ENCODE assay signal across 8 mouse cellular contexts in genomic region chr3:87616957-87617810, GRCm38 (mm10). TPM values are rescaled to one million over a fixed set of nuclear protein-coding genes. Genes with fewer than 3 reads are reported as not detected.
A peak's percentile ranks its signal among the peaks of the same experiment; 100 is the strongest.
DNase-seq lines count a peak whose midpoint lies in the region; ATAC-seq and TF ChIP-seq lines count a peak whose summit lies in the region.

TSS of gene Arhgef11 (plus strand) at chr3:87617559.

- H3K9ac ChIP-seq in forebrain, postnatal 0 days = peak within 1 kb of the TSS; percentile 90
- H3K9ac ChIP-seq in lung, embryonic 15.5 days = peak within 1 kb of the TSS; percentile 84

- peak within 1 kb of the TSS; percentile 85 for H3K4me3 ChIP-seq in G1E (ENCODE audit: low read depth, low read length)
- H3K4me3 ChIP-seq in forebrain, postnatal 0 days (ENCODE audit: low read depth, low read length) = peak within 1 kb of the TSS; percentile 88
- peak within 1 kb of the TSS; percentile 81 for H3K4me3 ChIP-seq in lung, embryonic 15.5 days

- no peak for TF ChIP-seq CTCF in G1E (IDR thresholded peaks at IDR 0.05; ENCODE audit: low read depth, low read length)
- no peak for TF ChIP-seq CTCF in forebrain, postnatal 0 days (IDR thresholded peaks at IDR 0.05; ENCODE audit: low read depth)

- intact Hi-C loops in heart, postnatal 36 days (cut with DNase I) = loop anchor here (5.0 kb wide), 1 partner anchor 95 kb away; no protein-coding TSS in a partner anchor

- peak; percentile 87 for DNase-seq in G1E (ENCODE audit: low spot score)
- peak; percentile 80 to 88 for DNase-seq in cerebellum, adult 18-20 months
- DNase-seq in forebrain, postnatal 0 days = peak; percentile 80
- peak; percentile 79 to 87 for DNase-seq in heart, postnatal 36 days
- peak; percentile 28 to 57 for DNase-seq in layer of hippocampus, adult 8-10 months (ENCODE audit: low spot score in 2 of 2)
- peak; percentile 82 for DNase-seq in ovary, adult 18-20 months (ENCODE audit: low spot score)
- DNase-seq in thymus, postnatal 0 days (ENCODE audit: low spot score) = peak; percentile 68

- 4% methylated on average over 81 of the region's 101 CpGs for WGBS in forebrain, postnatal 0 days
- WGBS in lung, embryonic 15.5 days = 1% methylated on average over 66 of the region's 101 CpGs

- H3K27me3 ChIP-seq in G1E (ENCODE audit: insufficient read depth, low read length) = peaks cover 28% of the 10 kb centered on the region
- no peaks in the 10 kb centered on the region for H3K27me3 ChIP-seq in forebrain, postnatal 0 days (ENCODE audit: insufficient read depth, low read length)
- no peaks in the 10 kb centered on the region for H3K27me3 ChIP-seq in lung, embryonic 15.5 days

- peaks cover 36% of the 10 kb centered on the region for H3K4me1 ChIP-seq in G1E (ENCODE audit: insufficient read depth, low read depth, low read length)
- peaks cover 20% of the 10 kb centered on the region; the same call in 1 of the 2 replicates for H3K4me1 ChIP-seq in forebrain, postnatal 0 days (ENCODE audit: insufficient read depth)
- H3K4me1 ChIP-seq in lung, embryonic 15.5 days = peaks cover 41% of the 10 kb centered on the region

- peak within 1 kb of the TSS; percentile 95 for H3K4me2 ChIP-seq in forebrain, postnatal 0 days (ENCODE audit: low read depth)
- peak within 1 kb of the TSS; percentile 80 for H3K4me2 ChIP-seq in lung, embryonic 15.5 days

- peaks cover 5% of the 10 kb centered on the region for H3K36me3 ChIP-seq in G1E (replicated peaks)
- no peaks in the 10 kb centered on the region for H3K36me3 ChIP-seq in forebrain, postnatal 0 days (ENCODE audit: insufficient read depth)
- no peaks in the 10 kb centered on the region for H3K36me3 ChIP-seq in lung, embryonic 15.5 days

- ATAC-seq in G1E (ENCODE audit: extremely low read depth, insufficient number of reproducible peaks, low FRiP score, poor library complexity, severe bottlenecking) = peak; percentile 40; the same call in 1 of the 2 replicates
- ATAC-seq in forebrain, postnatal 0 days = peak; percentile 91
- peak; percentile 95 for ATAC-seq in lung, embryonic 15.5 days (ENCODE audit: borderline replicate concordance, extremely low read depth, low FRiP score, low TSS enrichment)

- peak within 1 kb of the TSS; percentile 90 for H3K27ac ChIP-seq in forebrain, postnatal 0 days (ENCODE audit: low read depth, low read length)
- H3K27ac ChIP-seq in lung, embryonic 15.5 days = peak within 1 kb of the TSS; percentile 91

- no peaks in the 10 kb centered on the region for H3K9me3 ChIP-seq in G1E (replicated peaks)
- no peaks in the 10 kb centered on the region for H3K9me3 ChIP-seq in forebrain, postnatal 0 days (ENCODE audit: low read length)
- no peaks in the 10 kb centered on the region for H3K9me3 ChIP-seq in lung, embryonic 15.5 days

RNA-seq across cellular contexts. Expression of gene Arhgef11, which starts in this region (rescaled TPM):
- total RNA-seq in G1E (2014; fragmentation: Nextera tagmentation) = 11.4 and 14.4 TPM in 2 replicates
- 9.4 and 14.5 TPM in 2 replicates for total RNA-seq in G1E (2017)
- 3.2 and 5.1 TPM in 2 replicates for polyA plus RNA-seq in G1E (2012)
- 48.2 and 52.6 TPM in 2 replicates for total RNA-seq in forebrain, postnatal 0 days (2014; rRNA removed)
- 6.9 and 10.7 TPM in 2 replicates for polyA plus RNA-seq in forebrain, postnatal 0 days (2015; fragmentation: Nextera tagmentation; extraction: Ambion mirVana)
- 10 to 100 TPM; 20.4 TPM for total RNA-seq in heart, postnatal 36 days (2021)
- 10 to 100 TPM; 55.1 to 68.0 (median 58.4) TPM for total RNA-seq in layer of hippocampus, adult 8-10 months (2022)
- 18.0 TPM in 2 replicates for polyA plus RNA-seq in lung, embryonic 15.5 days (2015; fragmentation: Nextera tagmentation; extraction: Ambion mirVana)
- 4.0 and 4.8 TPM in 2 replicates for polyA plus RNA-seq in thymus, postnatal 0 days (2015; fragmentation: Nextera tagmentation; extraction: Ambion mirVana)

Comparison
In these comparisons a context has a peak if more than half of its experiments do, and no peak if none do; other contexts are left out.
1. Peak in every context shown above with its lines: DNase-seq, ATAC-seq, H3K4me3 ChIP-seq and H3K27ac ChIP-seq.
2. ATAC-seq: peak in every context shown above with its lines; median percentile 95 in lung, embryonic 15.5 days; 91 in forebrain, postnatal 0 days; 40 in G1E.